ENCODE assay signal across 8 mouse cellular contexts in the genomic region with DNA sequence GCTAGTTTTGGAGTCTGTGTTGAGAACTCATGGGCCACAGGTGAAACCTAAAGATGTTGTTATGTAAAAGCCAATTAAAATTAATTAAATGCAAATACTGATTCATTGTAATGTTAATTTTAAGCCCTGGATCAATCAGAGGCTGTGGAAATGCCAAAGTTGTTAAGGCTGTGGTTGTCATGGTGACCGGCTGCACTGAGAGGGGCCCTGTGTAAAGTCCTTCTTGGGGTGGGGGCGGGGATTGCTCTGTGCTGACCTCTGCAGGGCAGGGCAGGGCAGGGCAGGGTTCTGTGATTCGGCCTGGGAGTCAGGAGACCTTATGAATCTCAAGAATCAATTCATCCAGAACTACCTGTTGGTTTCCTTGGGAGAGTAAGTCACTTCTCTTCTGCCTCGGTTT. TPM values are rescaled to one million over a fixed set of nuclear protein-coding genes. Genes with fewer than 3 reads are reported as not detected.
DNase-seq lines count a peak whose midpoint lies in the region; ATAC-seq and TF ChIP-seq lines count a peak whose summit lies in the region.
"Had no signal": no experiment of that assay in that cellular context is flagged by ENCODE, and none has a peak within 500 bp of the region (broad histone marks: within the 10 kb centered on the region; RNA-seq: fewer than 3 reads in every experiment).

No protein-coding gene starts in this region.

- H3K9ac ChIP-seq in ES-Bruce4 (ENCODE audit: low read depth, poor library complexity, severe bottlenecking), result no peak overlapping the region
- H3K9ac ChIP-seq in midbrain, embryonic 13.5 days (replicated peaks), result no peak overlapping the region

- no peaks in the 10 kb centered on the region for H3K36me3 ChIP-seq in ES-Bruce4 (ENCODE audit: control insufficient read depth, insufficient read depth, low read length, poor library complexity, severe bottlenecking)
- no peaks in the 10 kb centered on the region for H3K36me3 ChIP-seq in midbrain, embryonic 13.5 days

- H3K4me2 ChIP-seq in midbrain, embryonic 13.5 days (replicated peaks), result no peak overlapping the region

- 0 out of 2 replicates have a peak, but pooled peaks have one; percentile 46 for TF ChIP-seq EP300 in ES-Bruce4 (IDR thresholded peaks at IDR 0.05; ENCODE audit: insufficient read depth, low read depth, low read length)

- peak; percentile 53 for ATAC-seq in midbrain, embryonic 13.5 days

- DNase-seq in ZHBTc4 (ENCODE audit: low read depth, low spot score), result peak; percentile 96
- DNase-seq in induced T-regulatory cell, adult 2 months (ENCODE audit: low read depth), result peak; percentile 43
- no peak for DNase-seq in spleen, postnatal 14 days (ENCODE audit: low spot score in 2 of 2)
- no peak for DNase-seq in thymus, postnatal 10 days (ENCODE audit: low spot score in 2 of 2)
- no peak for DNase-seq in thymus, postnatal 25 days
- DNase-seq: adrenal gland, postnatal 25 days had no signal

- TF ChIP-seq CTCF in ES-Bruce4 (IDR thresholded peaks at IDR 0.05; ENCODE audit: low read depth, low read length), result peak; percentile 57

- no peak overlapping the region for H3K27ac ChIP-seq in ES-Bruce4 (ENCODE audit: insufficient read depth, low read length)
- H3K27ac ChIP-seq in midbrain, embryonic 13.5 days, result no peak overlapping the region

- no peak overlapping the region for H3K4me3 ChIP-seq in ES-Bruce4 (ENCODE audit: low read depth, low read length)
- H3K4me3 ChIP-seq in midbrain, embryonic 13.5 days (replicated peaks), result no peak overlapping the region

- peaks cover 3% of the 10 kb centered on the region for H3K4me1 ChIP-seq in ES-Bruce4 (ENCODE audit: control insufficient read depth, insufficient read depth, low read length)
- H3K4me1 ChIP-seq in midbrain, embryonic 13.5 days (replicated peaks), result peaks cover 26% of the 10 kb centered on the region

- WGBS in midbrain, embryonic 13.5 days, result 5% methylated on average over 4 of the region's 4 CpGs

- H3K9me3 ChIP-seq in ES-Bruce4 (replicated peaks; ENCODE audit: control insufficient read depth, insufficient read depth, low read length, poor library complexity, severe bottlenecking), result no peaks in the 10 kb centered on the region
- no peaks in the 10 kb centered on the region for H3K9me3 ChIP-seq in midbrain, embryonic 13.5 days

- no peak for TF ChIP-seq POLR2A in ES-Bruce4 (IDR thresholded peaks at IDR 0.05; ENCODE audit: insufficient read depth, low read length)

- no peaks in the 10 kb centered on the region for H3K27me3 ChIP-seq in ES-Bruce4 (ENCODE audit: control insufficient read depth, insufficient read depth, low read length, poor library complexity, severe bottlenecking)
- H3K27me3 ChIP-seq in midbrain, embryonic 13.5 days, result no peaks in the 10 kb centered on the region

RNA-seq across cellular contexts. Expression of a gene that starts 18.8 kb away (rescaled TPM):
- polyA plus RNA-seq in ES-Bruce4 (2011; ENCODE audit: insufficient read depth, insufficient read length, low read depth, missing spikeins), result 65.1 and 65.5 TPM in 2 replicates
- 50.7 and 55.3 TPM in 2 replicates for polyA plus RNA-seq in midbrain, embryonic 13.5 days (2015; fragmentation: Nextera tagmentation; extraction: Ambion mirVana)

Comparison
In these comparisons a context has a peak if more than half of its experiments do, and no peak if none do; other contexts are left out.
1. DNase-seq: peak in ZHBTc4 (single experiment) and induced T-regulatory cell, adult 2 months (single experiment); none in spleen, postnatal 14 days (0 of 2), thymus, postnatal 10 days (0 of 2) and thymus, postnatal 25 days (single experiment).